Mouse (Mus musculus) retina, adult 2 months (tissue): Measurements from ENCODE around the gene Spaca6.
A peak's percentile ranks its signal among the peaks of the same experiment; 100 is the strongest.

Experiments
- DNase-seq: peaks from one replicate; pipeline ENCODE4 v3.0.0-alpha.2; 2012; ENCODE audit warnings: low read depth, low spot score

Gene Spaca6

DNA sequence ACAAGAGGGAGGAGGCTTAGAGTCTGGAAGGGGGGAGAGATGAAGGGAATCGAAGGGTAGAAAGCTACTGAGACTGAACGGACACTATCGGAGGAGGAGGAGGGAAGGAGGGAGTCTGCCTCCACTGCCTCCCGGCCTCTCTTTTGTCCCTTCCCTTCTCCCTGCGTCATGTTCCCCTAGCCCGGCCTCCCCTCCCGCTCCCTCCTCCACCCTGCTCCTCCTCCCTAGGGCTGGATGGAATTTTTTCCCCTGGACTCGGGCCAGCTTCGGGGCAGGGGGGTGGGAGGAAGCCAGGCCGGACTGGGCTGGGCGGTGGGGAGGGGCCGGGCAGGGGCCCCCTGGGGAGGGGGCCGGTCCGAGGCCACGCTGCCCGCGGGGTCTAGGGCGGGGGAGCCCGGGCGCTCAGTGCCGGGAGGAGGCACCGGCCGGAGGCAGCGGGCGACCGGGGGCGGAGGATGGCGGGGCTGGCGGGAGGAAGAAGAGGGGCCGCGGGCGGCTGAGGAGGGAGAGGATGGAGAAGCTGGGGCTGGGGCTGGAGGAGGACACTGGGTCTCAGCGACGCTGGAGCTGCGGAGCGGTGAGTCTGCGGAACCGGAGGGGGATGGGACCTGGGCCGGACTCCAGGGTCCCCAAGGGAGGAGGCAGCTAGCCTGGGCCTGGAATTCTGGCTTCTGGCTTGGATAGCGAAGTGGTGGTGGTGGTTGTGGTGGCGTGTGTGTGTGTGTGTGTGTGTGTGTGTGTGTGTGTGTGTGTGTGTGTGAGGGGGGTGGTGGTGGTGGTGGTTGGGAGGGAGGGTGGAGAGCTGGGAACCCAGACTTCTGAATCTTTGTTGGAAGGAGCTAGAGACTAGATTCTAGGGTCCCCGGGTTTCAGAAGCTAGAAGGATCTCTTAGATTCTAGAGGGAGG is at the start of gene Spaca6:
TSS of gene Spaca6 (plus strand) at position 408 of the 907 bp plus-strand sequence.
- DNase-seq: no peak

DNA sequence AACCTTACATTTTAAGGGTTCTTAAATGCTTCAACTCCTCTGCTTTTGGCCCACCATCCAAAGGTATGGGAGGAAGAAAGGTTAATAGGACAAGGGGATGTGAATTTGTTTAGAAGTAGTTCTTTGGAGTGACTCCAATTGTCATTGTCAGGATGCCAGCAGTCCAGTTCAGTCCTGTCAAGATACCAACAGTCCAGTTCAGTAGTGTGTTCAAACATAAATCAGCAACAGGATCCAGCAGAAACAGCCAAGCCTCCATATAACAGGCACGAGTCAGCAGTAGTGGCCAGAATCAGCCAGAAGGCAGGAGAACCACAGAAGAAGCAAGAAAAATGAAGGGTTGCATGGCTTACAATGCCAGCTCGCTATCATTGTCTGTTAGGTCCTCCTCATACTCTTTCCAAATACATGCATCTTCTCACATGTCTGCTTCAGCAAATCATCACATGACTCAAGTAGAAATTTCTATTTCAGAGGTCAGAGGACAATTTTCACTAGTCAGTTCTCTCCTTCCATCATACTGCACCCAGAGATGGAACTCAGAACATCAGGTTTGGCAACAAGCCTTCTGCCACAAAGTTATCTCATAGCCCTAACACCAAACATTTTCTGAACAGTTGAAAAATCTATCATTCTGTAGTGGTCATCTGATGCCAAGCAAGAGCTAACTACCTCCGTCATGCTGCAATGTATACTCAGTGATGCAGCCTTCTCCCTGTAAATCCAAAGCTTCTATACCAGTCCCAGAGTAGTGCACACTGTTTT is 35.9 kb upstream of the Spaca6 start:
- no peak for DNase-seq

- no peak for DNase-seq
Observed at GRCm38 (mm10) chr17:17792578-17792977, 34.4 kb upstream of the Spaca6 start.

DNA sequence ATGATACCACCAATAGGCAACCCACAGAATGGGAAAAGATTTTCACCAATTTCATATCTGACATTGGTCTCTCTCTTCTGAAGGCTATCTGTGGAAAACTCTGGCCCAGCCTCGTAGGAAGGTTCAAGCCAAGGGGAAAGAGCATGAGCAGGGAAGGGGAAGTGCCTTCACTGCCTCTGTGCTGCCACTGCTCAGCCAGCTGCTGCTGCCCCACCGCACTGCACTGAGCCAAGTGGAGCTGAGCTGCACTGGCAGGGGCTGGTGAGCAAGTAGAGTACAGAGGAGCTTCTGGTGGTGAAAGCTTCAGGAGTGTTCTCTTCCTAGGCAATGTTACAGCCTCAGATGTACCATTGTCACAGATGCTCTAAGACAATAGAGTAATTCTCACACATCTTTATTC is 31.4 kb upstream of the Spaca6 start:
- no peak for DNase-seq

- no peak for DNase-seq
Observed at GRCm38 (mm10) chr17:17823612-17824336, 3.2 kb upstream of the Spaca6 start.

DNA sequence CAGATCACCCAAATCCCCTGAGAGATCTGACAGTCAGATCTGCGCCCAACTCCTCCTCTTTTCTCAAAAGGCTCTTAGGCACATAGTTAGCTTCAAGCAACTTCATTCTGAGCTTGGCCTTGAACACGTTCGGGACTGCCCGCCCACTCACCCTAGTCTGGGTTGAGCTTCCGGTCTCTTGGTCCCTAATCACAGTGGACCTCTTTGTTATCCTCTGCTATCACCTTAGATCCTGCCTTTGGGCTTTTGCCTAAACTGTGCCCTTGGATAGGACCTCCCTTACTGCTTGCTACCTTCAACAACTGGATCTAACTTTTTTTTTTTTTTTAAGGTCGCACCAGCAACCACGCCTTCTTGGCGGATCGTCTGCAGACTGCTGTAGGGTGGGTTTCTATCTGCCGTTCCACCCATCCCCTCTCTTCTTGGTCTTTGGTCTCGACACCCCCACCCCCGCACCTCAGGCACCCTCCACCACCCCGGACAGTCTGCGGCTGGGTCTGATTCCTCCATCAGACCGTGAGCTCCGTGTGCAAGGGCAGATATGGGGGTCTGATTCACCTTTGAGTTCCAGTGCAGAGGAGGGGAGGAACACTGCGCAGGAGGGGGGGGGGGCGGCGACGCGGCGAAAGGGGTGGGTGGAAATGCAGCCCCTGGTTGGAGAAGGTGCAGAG is 902 bp upstream of the Spaca6 start:
- no peak for DNase-seq

DNA sequence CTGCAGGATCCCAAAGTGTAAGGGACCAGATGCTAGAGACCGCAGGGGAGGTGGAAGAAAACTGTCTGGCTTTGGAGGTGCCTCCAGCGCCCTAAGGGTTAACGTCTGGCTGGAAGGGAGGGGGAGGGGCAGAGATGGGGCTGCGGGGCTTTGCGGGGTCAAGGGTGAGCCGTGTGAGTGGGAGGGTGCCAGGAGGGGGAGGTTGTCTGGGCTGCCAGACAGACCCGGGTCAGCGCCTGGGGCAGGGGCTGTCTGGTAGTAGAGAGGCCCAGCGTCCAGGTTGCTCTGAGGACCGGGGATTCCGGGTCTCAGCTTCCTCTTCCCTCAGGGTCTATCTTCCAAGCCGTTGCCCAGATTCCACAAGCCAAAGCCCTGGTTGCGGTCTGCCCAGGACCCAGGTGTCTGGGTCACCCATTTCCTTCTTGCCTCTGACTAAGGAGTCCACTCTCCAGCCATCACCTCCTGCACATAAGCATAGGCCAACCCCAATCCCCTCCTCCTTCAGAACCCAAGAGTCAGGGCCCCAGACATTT is 766 bp downstream of the Spaca6 start:
- DNase-seq: no peak

GRCm38 (mm10) chr17:17828191-17828981 is 1.4 kb downstream of the Spaca6 start:
- no peak for DNase-seq

DNA sequence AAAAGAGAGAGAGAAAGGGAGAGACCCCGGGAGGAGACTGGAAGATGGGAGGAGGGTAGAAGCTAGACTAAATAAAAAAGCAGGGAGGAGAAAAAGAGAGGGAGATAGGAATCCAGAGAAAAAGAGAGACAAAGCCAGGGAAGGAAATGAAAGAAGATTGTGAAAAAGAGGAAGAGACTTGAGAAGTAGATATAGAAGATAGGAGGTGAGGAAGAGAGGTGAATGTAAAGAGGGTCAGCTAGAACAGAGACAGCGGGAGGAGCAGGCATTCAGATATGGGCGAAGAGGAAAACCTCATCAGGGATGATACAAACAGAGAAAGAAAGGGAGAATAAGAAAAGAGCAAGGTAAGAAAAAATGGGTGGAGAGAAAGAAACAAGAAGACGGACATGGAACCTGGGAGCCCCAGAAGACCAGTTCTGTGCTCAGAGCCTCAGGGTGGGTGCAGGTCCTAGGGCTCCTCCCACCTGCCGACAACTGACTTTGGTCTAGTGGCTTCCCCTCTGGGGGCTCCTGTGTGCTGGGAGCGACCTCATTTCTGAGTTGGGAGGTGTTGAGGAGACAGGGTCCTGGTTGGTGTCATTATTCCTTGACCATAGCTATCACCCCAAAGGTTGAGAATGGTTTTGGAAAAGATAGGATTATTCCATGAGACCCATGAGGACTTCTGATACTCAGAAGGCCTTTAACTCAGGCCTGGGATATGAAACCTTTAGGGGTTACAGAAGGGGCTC is 2.3 kb downstream of the Spaca6 start:
- no peak for DNase-seq

DNA sequence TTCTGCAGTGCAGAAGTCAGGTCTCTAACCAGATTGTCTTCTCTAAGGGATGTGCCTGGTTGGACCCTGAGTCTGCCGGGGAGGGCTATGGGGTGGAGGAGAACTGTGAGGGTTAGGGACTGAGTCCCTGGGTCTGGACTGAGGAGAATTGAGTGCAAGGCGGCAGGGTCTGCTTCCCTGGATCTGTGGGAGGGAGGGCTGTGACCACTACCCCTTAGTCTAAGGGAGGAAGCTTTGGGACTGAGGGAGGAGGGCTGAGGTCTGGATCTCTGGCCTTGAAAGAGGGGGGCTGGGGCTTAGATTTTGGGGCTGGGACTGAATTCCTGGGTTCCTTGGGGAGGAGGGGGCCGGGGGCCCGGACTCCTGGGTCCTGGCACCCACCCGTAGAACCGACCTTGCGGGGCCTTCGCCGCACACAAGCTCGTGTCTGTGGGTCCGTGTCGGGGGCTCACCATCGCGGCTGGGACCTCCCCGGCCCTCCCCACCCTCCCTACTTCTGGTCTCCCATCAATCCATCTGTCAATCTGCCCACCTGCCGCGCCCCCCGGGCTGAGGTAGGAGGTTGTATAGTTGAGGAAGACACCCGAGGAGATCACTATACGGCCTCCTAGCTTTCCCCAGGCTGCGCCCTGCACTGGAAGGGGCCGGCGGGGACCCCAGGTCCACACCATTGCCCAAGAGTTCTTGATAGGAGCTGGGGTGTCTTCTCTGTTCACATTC is 3.0 kb downstream of the Spaca6 start:
- no peak for DNase-seq

GRCm38 (mm10) chr17:17830731-17831130 is 3.8 kb downstream of the Spaca6 start:
- no peak for DNase-seq

DNA sequence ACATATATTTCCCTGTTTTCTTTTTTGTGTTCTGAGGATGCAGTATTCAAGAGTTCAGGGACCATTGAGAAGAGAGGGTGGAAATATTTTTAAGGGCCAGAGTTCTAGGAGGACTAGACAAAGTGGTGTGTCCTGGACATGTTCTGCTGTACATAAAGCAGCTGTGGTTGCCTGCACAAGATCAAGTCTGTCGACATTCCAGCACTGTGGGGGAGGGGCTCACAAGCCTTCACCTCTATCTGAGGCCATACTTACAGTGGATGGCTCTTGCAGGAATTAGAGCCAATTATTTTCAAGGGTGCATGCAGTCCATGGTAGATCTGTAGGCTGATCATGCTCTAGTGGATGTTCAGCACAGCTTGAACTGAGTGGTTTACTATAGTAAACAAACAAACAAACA is 7.9 kb downstream of the Spaca6 start:
- DNase-seq: no peak

DNA sequence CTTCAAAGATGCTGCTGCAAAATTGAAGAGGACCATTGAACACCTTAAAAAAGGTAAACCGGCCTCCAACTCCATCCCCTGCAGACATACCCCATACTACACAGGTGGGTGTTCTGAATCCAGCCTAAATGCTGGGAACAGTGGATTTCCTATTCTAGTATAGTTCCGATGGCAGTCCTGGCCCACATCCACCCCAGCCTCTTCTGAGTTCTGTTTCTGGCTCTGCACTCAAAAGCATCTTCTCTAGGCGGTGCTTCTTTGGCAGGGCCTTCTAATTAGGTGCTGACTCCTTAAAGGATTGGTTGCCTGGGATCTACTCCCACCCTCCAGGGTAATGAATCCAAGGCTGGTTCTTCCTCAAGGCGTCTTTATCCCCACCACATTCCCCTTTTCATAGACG is 9.1 kb downstream of the Spaca6 start:
- DNase-seq: no peak

DNA sequence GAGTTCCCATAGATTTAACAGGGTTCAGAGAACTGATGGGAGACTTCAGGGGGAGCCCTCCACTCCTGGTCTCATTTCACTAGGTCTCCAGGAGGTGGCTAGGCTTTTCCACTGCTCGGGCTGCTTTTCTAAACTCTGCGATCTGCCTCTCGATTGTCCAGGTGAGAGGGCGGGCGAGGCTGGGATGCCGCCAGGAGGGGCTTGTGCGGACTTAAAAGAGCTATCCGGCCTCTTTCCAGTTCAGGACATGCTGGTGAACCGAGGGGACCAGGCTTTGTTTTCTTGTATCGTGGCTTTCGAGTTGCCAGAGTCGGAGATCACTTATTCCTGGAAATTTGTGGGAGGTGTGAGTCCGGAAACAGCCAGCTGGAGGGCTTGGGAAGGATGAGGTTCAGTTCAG is 10.5 kb downstream of the Spaca6 start:
- no peak for DNase-seq

DNA sequence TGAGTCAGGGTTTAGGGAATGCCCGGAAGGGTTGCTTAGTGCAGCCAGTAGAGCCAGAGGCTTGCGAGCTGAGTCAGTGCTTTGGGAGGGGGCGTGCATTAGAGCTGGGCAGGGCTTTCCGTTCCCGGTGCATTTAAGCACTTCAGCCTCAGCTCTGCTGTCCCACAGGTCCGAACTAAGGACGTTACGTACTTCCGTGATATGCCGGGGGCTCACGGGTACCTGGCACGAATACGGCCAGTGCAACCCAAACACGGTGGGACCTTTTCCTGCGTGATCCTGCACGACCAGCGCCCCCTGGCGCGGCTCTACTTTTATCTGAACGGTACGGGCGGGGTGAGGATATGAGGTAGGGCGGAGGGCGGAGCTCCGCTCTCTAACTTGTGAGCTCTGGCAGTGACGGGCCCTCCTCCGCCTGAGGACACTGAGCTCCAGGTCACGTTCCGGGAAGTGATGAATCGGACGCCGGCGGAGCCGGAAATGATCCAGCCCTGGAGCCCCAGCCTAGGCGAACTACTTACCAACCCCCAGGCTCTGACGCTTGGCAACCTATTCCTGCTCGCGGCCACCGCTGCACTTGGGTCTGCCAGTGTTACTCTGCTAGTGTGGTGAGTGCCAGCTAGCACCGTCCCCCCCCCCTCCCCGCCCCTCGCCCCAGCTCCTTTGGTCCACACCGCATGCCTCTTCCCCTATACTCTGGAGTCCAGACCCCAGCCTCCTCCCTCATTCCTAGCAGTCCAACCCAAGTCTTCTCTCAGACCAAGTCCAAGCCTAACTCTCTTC is 11.2 kb downstream of the Spaca6 start:
- DNase-seq: peak; percentile 86

DNA sequence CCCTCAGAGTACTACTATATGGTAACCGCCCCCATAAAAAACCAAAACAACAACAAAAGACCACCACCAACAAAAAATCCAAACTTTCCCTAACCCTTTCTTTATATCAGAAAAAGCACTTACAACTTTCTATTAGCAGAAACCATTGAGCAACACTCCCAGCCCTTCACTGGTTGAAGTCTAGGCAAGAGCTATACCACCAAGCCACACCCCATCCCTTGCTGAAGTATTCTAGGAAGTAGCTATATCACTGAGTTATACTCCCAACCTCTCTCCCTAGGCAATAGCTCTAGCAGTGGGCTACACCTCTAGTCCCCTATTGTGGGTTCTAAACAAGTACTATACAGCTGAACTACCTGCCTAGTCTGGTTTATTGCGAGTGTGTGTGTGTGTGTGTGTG is 12.3 kb downstream of the Spaca6 start:
- DNase-seq: no peak

DNA sequence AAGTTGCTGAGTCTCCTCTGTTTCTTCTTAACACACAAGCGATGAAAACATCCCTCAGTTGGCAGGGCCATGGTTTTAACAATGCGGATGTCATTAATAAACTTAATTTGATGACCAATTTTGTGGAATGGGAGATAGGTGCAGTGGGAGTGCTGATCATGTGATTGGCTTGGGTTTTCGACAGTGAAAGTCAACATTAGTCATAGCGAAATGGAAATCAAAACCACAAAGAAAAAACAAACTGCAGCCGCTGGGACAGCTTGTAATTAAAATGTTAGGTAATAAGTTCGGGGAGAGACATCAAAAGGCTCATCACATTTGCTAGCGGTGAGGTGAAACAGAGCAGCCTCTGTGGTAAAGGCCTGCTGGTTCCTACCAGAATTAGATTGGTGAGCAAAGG is 13.8 kb downstream of the Spaca6 start:
- no peak for DNase-seq

DNA sequence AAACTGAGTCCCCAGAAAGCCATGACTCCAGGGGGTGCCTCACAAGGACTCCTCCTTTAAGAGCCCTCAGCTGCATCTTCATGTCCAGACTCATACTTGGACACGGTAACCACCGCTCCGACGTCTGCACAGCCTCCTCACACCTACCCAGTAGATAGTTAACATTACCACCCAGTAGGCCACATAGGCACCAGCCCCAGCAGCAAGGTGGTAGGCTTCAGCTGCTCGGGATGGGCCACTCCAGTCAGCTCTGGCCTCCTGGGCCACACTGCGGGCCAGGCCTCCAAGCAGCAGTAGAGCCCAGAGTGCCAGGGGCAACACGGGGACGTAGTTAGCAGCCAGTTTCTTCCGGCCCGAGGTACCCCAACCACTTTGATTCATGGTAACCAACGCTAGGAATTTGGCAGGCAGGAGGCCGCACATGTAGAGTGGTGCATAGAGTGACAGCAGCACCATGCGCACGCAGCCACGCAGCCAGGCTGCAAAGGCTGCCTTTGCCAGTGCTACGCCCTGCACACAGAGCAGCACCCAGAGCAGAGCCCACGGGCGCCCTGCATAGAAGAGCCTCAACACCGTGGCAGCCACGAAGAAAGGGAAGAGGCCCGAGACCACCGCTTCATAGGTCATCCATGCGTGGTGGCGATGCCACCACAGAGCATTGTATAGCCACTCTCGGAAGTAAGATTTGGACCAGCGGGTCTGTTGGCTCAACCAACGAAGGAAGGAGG is 16.7 kb downstream of the Spaca6 start:
- no peak for DNase-seq
